Mouse (Mus musculus) MEL (cell line): Measurements from ENCODE around the gene Ccdc151.

Source experiments
- CTCF ChIP-seq, 3 experiments: IDR thresholded peaks in 2 of 3; conservative IDR thresholded peaks in 1 of 3; 2 replicates each; pipeline ENCODE4 v1.5.1; 2011 to 2012; ENCODE audit warnings: low read length in 3 of 3, low read depth in 2 of 3, mild to moderate bottlenecking in 2 of 3, improper control_type of control experiment in 1 of 3, inconsistent platforms in 1 of 3, mixed read lengths in 1 of 3, moderate library complexity in 1 of 3; ENCODE audit not compliant: control insufficient read depth in 1 of 3, insufficient read depth in 1 of 3, poor library complexity in 1 of 3, severe bottlenecking in 1 of 3
- HCFC1 ChIP-seq: IDR thresholded peaks from 2 replicates; pipeline ENCODE4 v1.6.1; 2012; ENCODE audit warnings: low read depth, mild to moderate bottlenecking, inconsistent platforms, low read length, improper control_type of control experiment, moderate library complexity
- MEF2A ChIP-seq: IDR thresholded peaks from 2 replicates; pipeline ENCODE4 v1.6.1; 2014; ENCODE audit warnings: low read depth, mild to moderate bottlenecking, inconsistent platforms, low read length, improper control_type of control experiment; ENCODE audit not compliant: poor library complexity, insufficient replicate concordance, severe bottlenecking; ENCODE audit errors: extremely low read depth
- MYC ChIP-seq: IDR thresholded peaks from 2 replicates; pipeline ENCODE4 v1.6.1; 2011; ENCODE audit warnings: low read depth, mild to moderate bottlenecking, low read length, improper control_type of control experiment, moderate library complexity
- POLR2A ChIP-seq, 2 experiments: IDR thresholded peaks; 2 replicates each; pipeline ENCODE4 v1.6.1; 2011 to 2012; ENCODE audit warnings: low read length in 2 of 2, mild to moderate bottlenecking in 2 of 2, control low read depth in 1 of 2, improper control_type of control experiment in 1 of 2, low read depth in 1 of 2, moderate library complexity in 1 of 2; ENCODE audit not compliant: control insufficient read depth in 1 of 2, insufficient read depth in 1 of 2, poor library complexity in 1 of 2

DNA sequence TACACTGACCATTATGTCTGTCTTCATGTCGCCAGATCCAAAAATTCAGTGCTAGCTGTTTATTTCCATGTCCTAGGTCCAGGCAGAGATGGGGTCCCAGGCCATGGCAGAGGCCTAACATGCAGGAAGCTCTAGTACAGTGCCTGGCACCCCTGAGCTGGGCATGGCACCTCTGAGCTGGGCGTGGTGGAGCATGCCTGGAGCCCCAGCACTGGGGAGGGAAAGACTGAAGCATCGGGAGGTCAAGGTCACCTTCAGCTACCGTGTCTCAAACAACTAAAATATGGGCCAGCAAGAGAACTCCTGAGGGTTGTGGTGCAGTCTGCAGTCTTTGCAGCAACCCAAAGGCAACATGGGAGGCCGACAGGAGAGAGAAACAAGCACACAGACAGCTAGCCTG lies 44.1 kb downstream of the Ccdc151 start:
- TF ChIP-seq POLR2A (IDR thresholded peaks at IDR 0.05; ENCODE audit: control insufficient read depth in 1 of 2, insufficient read depth in 1 of 2, low read depth in 1 of 2, low read length in 2 of 2, poor library complexity in 1 of 2) (no peak), MYC (no peak), CTCF (IDR thresholded peaks at IDR 0.05 in 2 of 3, conservative IDR thresholded peaks at IDR 0.05 in 1 of 3; ENCODE audit: control insufficient read depth in 1 of 3, insufficient read depth in 1 of 3, low read depth in 2 of 3, low read length in 3 of 3, poor library complexity in 1 of 3, severe bottlenecking in 1 of 3) (no peak), HCFC1 (no peak), MEF2A (no peak)
